Mouse (Mus musculus): ENCODE data around the gene Slc31a2. TPM values are rescaled to one million over a fixed set of nuclear protein-coding genes. Genes with fewer than 3 reads are reported as not detected.

Slc31a2 gene
- total and polyA plus RNA-seq, 3 experiments = 0.08 to 0.25 TPM; not detected in 1

- no peaks in the 10 kb centered on the region for H3K4me1 ChIP-seq (ENCODE audit: control insufficient read depth in 1 of 2, insufficient read depth in 2 of 2, low read length in 2 of 2)
- H3K27me3 ChIP-seq (ENCODE audit: control insufficient read depth in 1 of 2, insufficient read depth in 2 of 2, low read length in 2 of 2) = no peaks in the 10 kb centered on the region
- no peaks in the 10 kb centered on the region for H3K9me3 ChIP-seq (replicated peaks; ENCODE audit: insufficient read depth, low read length)
- H3K36me3 ChIP-seq (ENCODE audit: control insufficient read depth in 1 of 2, insufficient read depth in 2 of 2, low read length in 2 of 2) = no peaks in the 10 kb centered on the region
- TF ChIP-seq HCFC1 (IDR thresholded peaks at IDR 0.05; ENCODE audit: low read depth, low read length) (no peak), CTCF (IDR thresholded peaks at IDR 0.05 in 2 of 3, conservative IDR thresholded peaks at IDR 0.05 in 1 of 3; ENCODE audit: control insufficient read depth in 1 of 3, insufficient read depth in 1 of 3, low read depth in 2 of 3, low read length in 3 of 3, poor library complexity in 1 of 3, severe bottlenecking in 1 of 3) (peak in 1 of 3 experiments; percentile 6; a peak in 1 of 6 replicates)
- no peak within 1 kb of the TSS for H3K9ac ChIP-seq (ENCODE audit: control insufficient read depth, low read depth, low read length, poor library complexity, severe bottlenecking)
- H3K4me3 ChIP-seq (ENCODE audit: control insufficient read depth in 1 of 2, insufficient read depth in 1 of 2, low read depth in 2 of 2, low read length in 2 of 2) = no peak within 1 kb of the TSS
- no peaks in the 10 kb centered on the region for H3K79me2 ChIP-seq (ENCODE audit: control insufficient read depth, insufficient read depth, low read length, poor library complexity)
- no peak within 1 kb of the TSS for H3K27ac ChIP-seq (ENCODE audit: control insufficient read depth, low read depth, low read length)
- no peak for DNase-seq (ENCODE audit: low read depth, low spot score)
Observed at GRCm38 (mm10) chr4:62230769-62231168, 31.6 kb upstream of the Slc31a2 start, which contains the start of gene Zfp37. Zfp37 (minus strand) TSS chr4:62231047.

- no peak overlapping the region for H3K9ac ChIP-seq (ENCODE audit: control insufficient read depth, low read depth, low read length, poor library complexity, severe bottlenecking)
- TF ChIP-seq E2F4 (IDR thresholded peaks at IDR 0.05; ENCODE audit: borderline replicate concordance, low read depth, low read length) (no peak), GABPA (IDR thresholded peaks at IDR 0.05; ENCODE audit: low read depth, low read length) (no peak), BHLHE40 (IDR thresholded peaks at IDR 0.05; ENCODE audit: borderline replicate concordance, low read depth, low read length) (no peak), SMC3 (IDR thresholded peaks at IDR 0.05; ENCODE audit: low read depth, low read length) (no peak)
- H3K79me2 ChIP-seq (ENCODE audit: control insufficient read depth, insufficient read depth, low read length, poor library complexity) = no peaks in the 10 kb centered on the region
- H3K27me3 ChIP-seq (ENCODE audit: control insufficient read depth in 1 of 2, insufficient read depth in 2 of 2, low read length in 2 of 2) = no peaks in the 10 kb centered on the region
- no peak for DNase-seq (ENCODE audit: low read depth, low spot score)
- H3K9me3 ChIP-seq (replicated peaks; ENCODE audit: insufficient read depth, low read length) = no peaks in the 10 kb centered on the region
- no peak overlapping the region for H3K27ac ChIP-seq (ENCODE audit: control insufficient read depth, low read depth, low read length)
- H3K4me3 ChIP-seq (ENCODE audit: control insufficient read depth in 1 of 2, insufficient read depth in 1 of 2, low read depth in 2 of 2, low read length in 2 of 2) = no peak overlapping the region
- H3K4me1 ChIP-seq (ENCODE audit: control insufficient read depth in 1 of 2, insufficient read depth in 2 of 2, low read length in 2 of 2) = no peaks in the 10 kb centered on the region
- H3K36me3 ChIP-seq (ENCODE audit: control insufficient read depth in 1 of 2, insufficient read depth in 2 of 2, low read length in 2 of 2) = no peaks in the 10 kb centered on the region
Observed at GRCm38 (mm10) chr4:62240586-62240985, 21.8 kb upstream of the Slc31a2 start.

GRCm38 (mm10) chr4:62248328-62248727 is 14.0 kb upstream of the Slc31a2 start:
- Histone ChIP-seq H3K9ac (ENCODE audit: control insufficient read depth, low read depth, low read length, poor library complexity, severe bottlenecking) (no peak overlapping the region), H3K4me1 (ENCODE audit: control insufficient read depth in 1 of 2, insufficient read depth in 2 of 2, low read length in 2 of 2) (no peaks in the 10 kb centered on the region), H3K36me3 (ENCODE audit: control insufficient read depth in 1 of 2, insufficient read depth in 2 of 2, low read length in 2 of 2) (no peaks in the 10 kb centered on the region), H3K9me3 (replicated peaks; ENCODE audit: insufficient read depth, low read length) (no peaks in the 10 kb centered on the region), H3K27me3 (ENCODE audit: control insufficient read depth in 1 of 2, insufficient read depth in 2 of 2, low read length in 2 of 2) (no peaks in the 10 kb centered on the region), H3K79me2 (ENCODE audit: control insufficient read depth, insufficient read depth, low read length, poor library complexity) (no peaks in the 10 kb centered on the region), H3K27ac (ENCODE audit: control insufficient read depth, low read depth, low read length) (no peak overlapping the region), H3K4me3 (ENCODE audit: control insufficient read depth in 1 of 2, insufficient read depth in 1 of 2, low read depth in 2 of 2, low read length in 2 of 2) (no peak overlapping the region)
- TF ChIP-seq UBTF (IDR thresholded peaks at IDR 0.05; ENCODE audit: borderline replicate concordance, insufficient read depth, low read depth, low read length) (no peak), ETS1 (IDR thresholded peaks at IDR 0.05; ENCODE audit: low read depth, low read length) (no peak), ELF1 (IDR thresholded peaks at IDR 0.05; ENCODE audit: low read depth, low read length) (no peak), GABPA (IDR thresholded peaks at IDR 0.05; ENCODE audit: low read depth, low read length) (no peak), ZNF384 (IDR thresholded peaks at IDR 0.05; ENCODE audit: low read depth, low read length) (no peak), POLR2AphosphoS2 (IDR thresholded peaks at IDR 0.05; ENCODE audit: low read length) (no peak), RAD21 (IDR thresholded peaks at IDR 0.05; ENCODE audit: low read depth, low read length) (no peak), GATA1 (IDR thresholded peaks at IDR 0.05; ENCODE audit: low read depth, low read length) (no peak), MAFK (IDR thresholded peaks at IDR 0.05; ENCODE audit: borderline replicate concordance, low read depth, low read length) (no peak), ZC3H11A (IDR thresholded peaks at IDR 0.05; ENCODE audit: low read depth, low read length) (no peak), USF1 (IDR thresholded peaks at IDR 0.05; ENCODE audit: low read depth, low read length) (no peak), POLR2AphosphoS5 (IDR thresholded peaks at IDR 0.05; ENCODE audit: borderline replicate concordance, low read depth, low read length) (no peak), SMC3 (IDR thresholded peaks at IDR 0.05; ENCODE audit: low read depth, low read length) (no peak), NELFE (IDR thresholded peaks at IDR 0.05; ENCODE audit: low read depth, low read length) (no peak)
- DNase-seq (ENCODE audit: low read depth, low spot score) = no peak
